Mouse (Mus musculus): ENCODE results near the gene Bach2.

DNA sequence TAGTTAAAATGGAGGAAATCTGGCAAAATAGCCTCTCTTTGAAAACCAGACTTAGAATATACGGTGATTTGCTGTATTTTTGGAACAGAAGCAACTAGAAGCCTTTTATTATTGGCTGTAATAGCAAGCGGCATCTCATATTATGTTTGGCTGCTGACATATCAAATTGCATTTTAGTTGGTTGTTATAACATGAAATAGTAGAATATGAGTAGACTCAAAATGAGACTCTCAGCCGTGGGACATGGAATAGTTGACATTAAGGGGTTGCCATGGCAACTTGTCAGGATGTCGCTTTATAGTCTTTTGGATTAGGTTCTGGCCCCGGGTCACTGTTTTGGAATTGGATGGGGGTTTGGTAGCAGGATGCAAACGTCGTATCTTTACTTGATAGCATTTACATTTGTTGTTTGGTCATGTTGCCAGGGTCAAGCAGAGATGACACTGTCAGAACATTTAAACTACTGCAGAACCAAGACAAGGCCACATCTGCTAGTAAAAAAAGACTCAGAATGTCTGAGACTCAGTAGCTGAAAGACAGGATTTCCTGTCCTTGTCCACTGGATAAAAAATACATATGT lies 55.2 kb downstream of the Bach2 start:
- TF ChIP-seq CTCF (IDR thresholded peaks at IDR 0.05; ENCODE audit: low read depth) (no peak), EP300 (IDR thresholded peaks at IDR 0.05; ENCODE audit: low read depth) (no peak)

All from heart, postnatal 0 days (tissue).